Mouse (Mus musculus): Measurements from ENCODE around the gene Map4k1. TPM values are rescaled to one million over a fixed set of nuclear protein-coding genes. Genes with fewer than 3 reads are reported as not detected.
A peak's percentile ranks its signal among the peaks of the same experiment; 100 is the strongest.
"Not testable (repeated sequence)": the region's sequence is repeated elsewhere in the genome, so short reads cannot be mapped to it uniquely, and the experiment has no call there.

The Map4k1 gene
- total RNA-seq, 4 experiments from 2014 or later: 0.22 to 0.82 (median 0.41) TPM

GRCm38 (mm10) chr7:28955295-28955897, 26.5 kb upstream of the Map4k1 start:
- no peak for DNase-seq (ENCODE audit: low spot score in 2 of 2)

DNA sequence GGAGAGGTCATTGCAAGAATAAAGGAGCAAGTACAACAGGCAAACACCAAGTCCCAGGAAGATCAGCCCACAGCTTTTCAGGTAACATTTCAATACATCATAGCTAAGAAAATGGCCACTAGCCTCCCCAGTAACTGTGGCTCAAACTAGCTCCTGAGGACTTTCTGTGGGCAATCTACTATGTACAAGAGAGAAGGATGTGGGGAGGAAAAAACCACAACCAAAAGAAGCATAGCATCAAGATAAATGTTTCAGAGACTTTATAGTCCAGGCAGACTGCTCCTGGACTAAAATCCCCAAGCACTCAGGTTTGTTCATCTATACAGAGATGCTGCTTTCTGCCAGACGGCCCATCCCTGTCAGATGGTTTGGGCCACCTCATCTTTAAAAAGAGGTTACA, 25.6 kb upstream of the Map4k1 start:
- DNase-seq (ENCODE audit: low spot score in 2 of 2): no peak

DNA sequence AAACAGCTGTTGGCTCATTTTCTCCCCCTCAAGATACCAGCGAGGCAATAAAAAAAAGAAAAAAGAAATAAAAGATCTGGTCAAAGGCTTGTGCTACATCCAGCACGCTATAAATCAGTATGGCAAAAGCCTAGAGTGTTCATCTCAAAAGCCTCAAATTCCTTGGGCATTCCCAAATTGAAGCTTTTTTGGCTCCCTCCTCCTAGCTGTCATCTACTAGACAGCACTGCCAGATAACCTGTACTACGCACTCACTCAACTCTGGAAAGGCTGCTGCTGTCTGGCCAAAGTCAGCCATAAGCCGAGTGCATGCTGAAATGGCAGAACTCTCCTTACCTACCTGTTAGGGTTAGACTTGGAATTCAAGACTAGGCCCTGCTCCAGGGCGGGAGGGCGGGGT, 24.6 kb upstream of the Map4k1 start:
- DNase-seq (ENCODE audit: low spot score in 2 of 2): no peak

DNA sequence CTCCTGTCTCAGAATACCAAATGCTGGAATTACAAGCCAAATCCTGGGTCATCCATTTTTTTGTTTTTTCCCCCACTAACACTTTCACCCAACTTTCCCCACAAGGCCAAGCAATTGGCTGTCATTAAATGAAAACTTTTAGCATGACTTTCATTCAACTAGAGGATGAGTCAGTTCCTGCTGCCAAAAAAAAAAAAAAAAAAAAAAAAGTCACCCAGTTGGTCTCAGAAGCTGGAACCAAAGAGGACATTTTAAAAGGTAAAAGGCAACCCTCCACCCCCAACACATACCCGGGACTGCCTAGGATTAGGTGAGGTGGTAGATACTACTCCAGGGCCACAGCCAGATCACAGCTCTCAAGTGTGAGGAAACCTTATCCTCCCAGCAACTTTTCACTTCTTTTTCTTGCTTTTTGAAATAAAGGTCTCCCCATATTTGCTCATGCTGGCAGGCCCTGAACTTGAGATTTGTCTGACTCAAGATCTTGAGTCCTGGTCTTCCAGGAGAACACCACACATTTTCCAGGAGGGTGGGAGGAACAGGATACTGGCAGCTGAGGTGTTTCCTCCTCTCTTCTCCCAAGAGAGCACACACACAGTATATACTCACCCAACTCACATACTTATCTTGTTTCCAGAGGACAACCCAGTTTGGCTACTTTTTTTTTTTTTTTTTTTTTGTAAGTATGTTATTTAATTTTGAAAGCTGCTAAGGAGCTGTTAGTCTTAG, 23.7 kb upstream of the Map4k1 start:
- no peak for DNase-seq (ENCODE audit: low spot score in 2 of 2)

DNA sequence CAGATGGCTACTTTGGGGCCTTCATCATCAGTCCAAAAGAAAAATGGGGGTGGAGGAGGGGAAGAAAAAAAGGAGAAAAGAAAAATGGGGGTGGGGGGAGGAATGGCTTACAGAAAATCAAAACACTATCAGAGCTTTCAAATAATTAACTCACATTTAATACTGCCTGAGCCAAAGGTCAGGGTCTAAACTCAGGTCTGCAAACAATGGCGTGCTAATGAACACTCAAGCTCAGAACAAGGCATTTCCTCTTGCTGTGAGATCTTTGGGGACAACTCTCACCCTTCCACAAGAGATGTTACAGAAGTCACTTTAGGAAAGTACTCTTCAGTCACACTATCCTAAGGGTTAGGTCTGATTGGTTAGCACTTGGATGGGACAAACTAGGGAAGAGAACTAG, 23.1 kb upstream of the Map4k1 start:
- no peak for DNase-seq (ENCODE audit: low spot score in 2 of 2)

DNA sequence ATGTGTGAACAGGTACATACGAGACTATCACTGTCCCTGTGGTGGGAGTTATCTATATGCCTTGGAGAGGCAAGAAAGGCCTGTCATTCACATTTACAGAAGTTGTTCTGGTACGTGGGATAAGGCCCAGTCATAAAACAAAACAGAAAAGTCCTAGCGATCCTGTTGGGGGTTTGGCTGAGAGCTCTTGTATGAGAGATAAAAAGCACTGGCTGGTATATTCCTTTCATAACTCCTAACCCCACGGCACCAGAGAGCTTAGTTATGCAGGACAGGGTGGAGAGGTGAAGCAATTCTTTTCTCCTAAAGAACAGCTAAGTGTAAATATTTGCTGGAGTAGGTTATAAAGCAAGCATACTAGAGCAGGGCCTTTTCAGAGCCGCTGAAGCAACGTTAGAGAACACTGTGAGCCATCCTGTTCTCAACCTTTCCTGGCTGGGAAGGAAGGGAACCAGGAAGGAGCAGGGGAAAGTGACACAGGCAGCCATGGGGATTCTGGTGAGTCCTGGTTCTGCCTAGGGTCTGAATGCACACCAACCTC, 22.3 kb upstream of the Map4k1 start:
- no peak for DNase-seq (ENCODE audit: low spot score in 2 of 2)

- no peak for DNase-seq (ENCODE audit: low spot score in 2 of 2)
Observed at GRCm38 (mm10) chr7:28960354-28961046, 21.4 kb upstream of the Map4k1 start.

- DNase-seq (ENCODE audit: low spot score in 2 of 2): no peak
Observed at GRCm38 (mm10) chr7:28961584-28961926, 20.3 kb upstream of the Map4k1 start.

- DNase-seq (ENCODE audit: low spot score in 2 of 2): peak; percentile 98
Observed at GRCm38 (mm10) chr7:28961927-28962670, 19.8 kb upstream of the Map4k1 start, which contains the start of gene Actn4. Actn4 (minus strand) TSS chr7:28962340.

DNA sequence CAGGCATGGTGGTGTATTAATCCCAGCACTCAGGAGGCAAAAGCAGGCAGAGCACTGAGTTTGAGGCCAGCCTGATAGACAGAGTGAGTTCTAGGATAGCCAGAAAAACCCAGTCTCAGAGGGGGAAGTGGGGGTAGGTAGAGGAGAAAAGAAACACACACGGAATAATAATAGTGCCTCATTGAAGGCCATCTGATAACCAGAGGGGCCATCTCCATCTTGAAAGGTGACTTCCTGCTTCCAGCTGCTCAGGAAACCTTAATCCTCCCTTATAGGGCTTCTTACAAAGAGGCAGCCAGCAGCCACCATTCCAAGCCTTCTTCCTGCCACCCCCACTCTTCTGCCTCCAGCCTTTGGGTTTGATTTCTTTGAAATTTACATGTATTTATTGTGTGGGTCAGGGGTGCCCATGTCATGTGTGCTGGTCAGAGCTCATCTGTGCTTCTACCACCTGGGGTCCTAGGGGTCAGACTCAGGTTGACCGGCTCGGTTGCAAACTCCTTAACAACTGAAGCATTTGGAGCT, 18.4 kb upstream of the Map4k1 start:
- DNase-seq (ENCODE audit: low spot score in 2 of 2): no peak

- no peak for DNase-seq (ENCODE audit: low spot score in 2 of 2)
Observed at GRCm38 (mm10) chr7:28965346-28965840, 16.5 kb upstream of the Map4k1 start.

DNA sequence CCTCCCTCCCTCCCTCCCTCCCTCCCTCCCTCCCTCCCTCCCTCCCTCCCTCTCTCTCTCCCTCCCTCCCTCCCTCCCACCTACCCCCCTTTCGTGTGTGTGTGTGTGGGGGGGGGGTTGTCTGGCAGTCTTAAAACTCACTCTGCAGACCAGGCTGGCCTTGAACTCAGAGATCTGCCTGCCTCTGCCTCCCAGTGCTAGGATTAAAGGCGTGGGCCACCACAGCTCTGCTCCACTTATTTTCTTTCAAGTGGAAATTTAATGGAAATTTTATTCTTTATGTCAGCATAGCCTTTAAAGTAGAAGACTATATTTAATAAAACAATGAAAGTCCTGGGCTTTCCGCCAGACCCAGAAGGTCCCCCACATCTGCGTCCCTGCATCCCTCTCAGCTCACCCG, 15.7 kb upstream of the Map4k1 start:
- no peak for DNase-seq (ENCODE audit: low spot score in 2 of 2)

GRCm38 (mm10) chr7:28966751-28967505, 14.9 kb upstream of the Map4k1 start:
- no peak for DNase-seq (ENCODE audit: low spot score in 2 of 2)

- DNase-seq (ENCODE audit: low spot score in 2 of 2): not testable (repeated sequence)
Observed at GRCm38 (mm10) chr7:28968120-28968519, 13.7 kb upstream of the Map4k1 start.

DNA sequence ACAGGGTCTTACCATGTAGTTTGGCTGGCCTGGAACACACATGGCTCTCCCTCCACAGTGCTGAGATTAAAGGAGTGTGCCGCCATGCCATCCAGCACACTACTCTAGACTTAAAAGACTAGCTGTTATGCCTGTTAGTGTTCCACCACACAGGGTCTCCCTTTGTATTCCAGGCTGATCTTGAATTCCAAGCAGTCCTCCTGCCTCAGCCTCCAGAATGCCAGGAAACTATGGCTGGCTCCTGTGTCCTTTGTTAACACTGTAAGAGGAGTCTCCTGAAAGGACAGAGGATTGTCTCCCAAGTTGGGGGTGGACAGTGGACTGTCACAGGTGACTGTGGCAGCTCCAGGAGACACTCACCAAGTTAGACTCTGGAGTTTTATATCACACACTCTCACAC, 12.6 kb upstream of the Map4k1 start:
- no peak for DNase-seq (ENCODE audit: low spot score in 2 of 2)

DNA sequence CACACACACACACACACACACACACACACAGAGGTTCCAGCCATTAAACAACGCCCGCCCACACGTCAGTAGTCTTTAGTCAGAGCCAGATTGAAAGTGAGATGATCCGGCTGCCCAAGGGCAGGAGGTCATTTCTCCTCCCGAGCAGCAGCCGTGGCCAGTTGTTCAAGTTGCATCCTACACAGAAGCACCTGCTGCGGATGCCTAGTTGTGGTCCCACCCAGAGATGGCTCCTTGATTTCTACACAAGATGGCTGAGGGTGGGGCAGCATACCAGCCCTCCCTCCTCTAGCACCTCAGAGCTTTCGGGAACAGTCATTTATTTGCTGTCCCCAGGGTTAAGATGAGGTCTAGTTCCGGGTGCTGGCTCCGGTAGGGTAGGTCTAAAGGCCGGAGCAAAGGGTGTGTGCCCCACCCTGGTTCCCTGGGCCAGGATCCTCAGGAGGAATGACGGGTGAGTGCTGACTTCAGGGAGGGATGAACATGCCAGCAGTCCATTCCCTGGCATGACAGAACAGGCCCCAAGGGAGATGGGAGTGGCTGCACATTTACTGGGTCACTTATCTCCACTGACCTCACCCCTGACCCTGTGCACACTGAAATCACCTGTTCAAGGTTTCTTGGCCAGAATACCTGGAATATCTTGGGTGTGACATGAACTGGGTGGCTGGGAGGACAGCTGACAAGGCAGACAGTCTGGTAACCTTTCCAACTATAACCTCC, 12.0 kb upstream of the Map4k1 start:
- peak; percentile 55 to 61 for DNase-seq (ENCODE audit: low spot score in 2 of 2)

GRCm38 (mm10) chr7:28971029-28971428, 10.8 kb upstream of the Map4k1 start:
- DNase-seq (ENCODE audit: low spot score in 2 of 2): no peak

- no peak for DNase-seq (ENCODE audit: low spot score in 2 of 2)
Observed at GRCm38 (mm10) chr7:28971770-28972269, 10.0 kb upstream of the Map4k1 start.

DNA sequence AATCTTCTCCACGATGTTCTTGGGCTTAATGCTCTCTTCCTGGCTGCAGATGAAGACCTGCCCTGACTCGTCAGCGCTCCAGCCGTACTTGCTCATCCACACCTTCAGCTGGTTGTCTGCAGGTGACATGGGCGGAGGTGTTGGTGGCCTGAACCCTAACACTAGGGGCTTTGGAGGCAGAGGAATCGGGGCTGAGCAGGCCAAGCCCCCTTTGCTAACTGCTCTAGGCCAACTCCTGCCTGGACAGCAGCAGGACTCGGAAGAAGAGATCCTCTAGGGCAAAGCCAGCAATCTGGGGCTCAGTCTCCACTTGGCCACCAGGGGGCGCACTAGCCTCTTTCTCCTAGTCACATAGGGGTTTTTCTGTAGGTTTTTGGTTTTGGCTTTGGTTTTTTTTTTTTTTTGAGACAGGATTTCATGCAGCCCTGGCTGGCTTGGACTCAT, 9.3 kb upstream of the Map4k1 start:
- peak; percentile 52 to 63 for DNase-seq (ENCODE audit: low spot score in 2 of 2)

- no peak for DNase-seq (ENCODE audit: low spot score in 2 of 2)
Observed at GRCm38 (mm10) chr7:28973025-28973424, 8.8 kb upstream of the Map4k1 start.

Data from gastrocnemius, adult 8-10 months (tissue).